Mouse (Mus musculus): ENCODE measurements around the gene Tff1. TPM values are rescaled to one million over a fixed set of nuclear protein-coding genes. Genes with fewer than 3 reads are reported as not detected.

Tff1 gene
- polyA plus RNA-seq, 1 experiment from 2014 or later = not detected

Other genes starting within 250 kb of the Tff1 start
- gene Umodl1, start 210.6 kb downstream of the Tff1 start, polyA plus RNA-seq (2018) = not detected in 3 replicates
- gene Abcg1, start 107.6 kb downstream of the Tff1 start, polyA plus RNA-seq (2018) = 23.2 to 132 TPM (median 107 TPM) in 3 replicates
- not detected in 3 replicates for gene Tff3, start 35.6 kb downstream of the Tff1 start, polyA plus RNA-seq (2018)
- gene Tff2, start 21.0 kb downstream of the Tff1 start, polyA plus RNA-seq (2018) = not detected in 3 replicates
- gene Tmprss3, start 33.7 kb upstream of the Tff1 start, polyA plus RNA-seq (2018) = not detected in 3 replicates
- 0.04 to 0.24 TPM in 2 of 3 replicates, not detected in the other for gene Ubash3a, start 42.6 kb upstream of the Tff1 start, polyA plus RNA-seq (2018)
- 0.33 to 0.92 TPM (median 0.59 TPM) in 3 replicates for gene Rsph1, start 112.1 kb upstream of the Tff1 start, polyA plus RNA-seq (2018)
- gene Slc37a1, start 121.5 kb upstream of the Tff1 start, polyA plus RNA-seq (2018) = 6.0 to 11.0 TPM (median 7.9 TPM) in 3 replicates
- gene Pde9a, start 220.9 kb upstream of the Tff1 start, polyA plus RNA-seq (2018) = not detected in 3 replicates